Mouse (Mus musculus) MEL (cell line): ENCODE data around the gene Sbk3.

ENCODE experiments used
- CHD1 ChIP-seq: IDR thresholded peaks from 2 replicates; pipeline ENCODE4 v1.6.1; 2012; ENCODE audit warnings: low read depth, mild to moderate bottlenecking, inconsistent platforms, low read length, improper control_type of control experiment
- CTCF ChIP-seq, 3 experiments: IDR thresholded peaks in 2 of 3; conservative IDR thresholded peaks in 1 of 3; 2 replicates each; pipeline ENCODE4 v1.5.1; 2011 to 2012; ENCODE audit warnings: low read length in 3 of 3, low read depth in 2 of 3, mild to moderate bottlenecking in 2 of 3, improper control_type of control experiment in 1 of 3, inconsistent platforms in 1 of 3, mixed read lengths in 1 of 3, moderate library complexity in 1 of 3; ENCODE audit not compliant: control insufficient read depth in 1 of 3, insufficient read depth in 1 of 3, poor library complexity in 1 of 3, severe bottlenecking in 1 of 3
- EP300 ChIP-seq, 2 experiments: IDR thresholded peaks; 2 replicates each; pipeline ENCODE4 v1.6.1; 2011; ENCODE audit warnings: improper control_type of control experiment in 2 of 2, low read length in 2 of 2, low read depth in 1 of 2, mild to moderate bottlenecking in 1 of 2
- GATA1 ChIP-seq: IDR thresholded peaks from 2 replicates; pipeline ENCODE4 v1.6.1; 2011; ENCODE audit warnings: low read depth, low read length, improper control_type of control experiment
- HCFC1 ChIP-seq: IDR thresholded peaks from 2 replicates; pipeline ENCODE4 v1.6.1; 2012; ENCODE audit warnings: low read depth, mild to moderate bottlenecking, inconsistent platforms, low read length, improper control_type of control experiment, moderate library complexity
- MXI1 ChIP-seq: IDR thresholded peaks from 2 replicates; pipeline ENCODE4 v1.6.1; 2011; ENCODE audit warnings: mild to moderate bottlenecking, low read depth, low read length, improper control_type of control experiment
- MYC ChIP-seq: IDR thresholded peaks from 2 replicates; pipeline ENCODE4 v1.6.1; 2011; ENCODE audit warnings: low read depth, mild to moderate bottlenecking, low read length, improper control_type of control experiment, moderate library complexity
- POLR2A ChIP-seq, 2 experiments: IDR thresholded peaks; 2 replicates each; pipeline ENCODE4 v1.6.1; 2011 to 2012; ENCODE audit warnings: low read length in 2 of 2, mild to moderate bottlenecking in 2 of 2, control low read depth in 1 of 2, improper control_type of control experiment in 1 of 2, low read depth in 1 of 2, moderate library complexity in 1 of 2; ENCODE audit not compliant: control insufficient read depth in 1 of 2, insufficient read depth in 1 of 2, poor library complexity in 1 of 2
- POLR2AphosphoS2 ChIP-seq: IDR thresholded peaks from 2 replicates; pipeline ENCODE4 v1.6.1; 2011; ENCODE audit warnings: low read length, improper control_type of control experiment
- SMC3 ChIP-seq: IDR thresholded peaks from 2 replicates; pipeline ENCODE4 v1.6.1; 2011; ENCODE audit warnings: low read depth, low read length, improper control_type of control experiment
- TAL1 ChIP-seq: IDR thresholded peaks from 2 replicates; pipeline ENCODE4 v1.6.1; 2012; ENCODE audit warnings: mild to moderate bottlenecking, inconsistent platforms, low read length, moderate library complexity, mixed read lengths
- ZNF384 ChIP-seq: IDR thresholded peaks from 2 replicates; pipeline ENCODE4 v1.6.1; 2012; ENCODE audit warnings: low read depth, mild to moderate bottlenecking, inconsistent platforms, low read length, improper control_type of control experiment

- TF ChIP-seq POLR2A (IDR thresholded peaks at IDR 0.05; ENCODE audit: control insufficient read depth in 1 of 2, insufficient read depth in 1 of 2, low read depth in 1 of 2, low read length in 2 of 2, poor library complexity in 1 of 2) (no peak), SMC3 (peak; percentile 100), MYC (no peak), TAL1 (no peak), CTCF (IDR thresholded peaks at IDR 0.05 in 2 of 3, conservative IDR thresholded peaks at IDR 0.05 in 1 of 3; ENCODE audit: control insufficient read depth in 1 of 3, insufficient read depth in 1 of 3, low read depth in 2 of 3, low read length in 3 of 3, poor library complexity in 1 of 3, severe bottlenecking in 1 of 3) (peak; percentile 86 to 99 (median 95)), MXI1 (no peak), POLR2AphosphoS2 (no peak), ZNF384 (no peak), HCFC1 (0 out of 2 replicates have a peak, but pooled peaks have one; percentile 44), GATA1 (no peak; the same call in 1 of the 2 replicates), CHD1 (no peak), EP300 (IDR thresholded peaks at IDR 0.05; ENCODE audit: low read depth in 1 of 2, low read length in 2 of 2) (no peak)
Observed at GRCm38 (mm10) chr7:4943223-4943815, 27.6 kb downstream of the Sbk3 start.
